ENCODE assay signal across 8 mouse cellular contexts in genomic region chr16:62646113-62646512, GRCm38 (mm10).
DNase-seq lines count a peak whose midpoint lies in the region; TF ChIP-seq lines count a peak whose summit lies in the region.

No protein-coding gene starts in this region.

- TF ChIP-seq CTCF in kidney, adult 2 months (conservative IDR thresholded peaks at IDR 0.05; ENCODE audit: insufficient read depth, insufficient read length, low read depth, low read length), result 0 out of 2 replicates have a peak, but pooled peaks have one; percentile 37
- peak; percentile 47 for TF ChIP-seq CTCF in E14TG2a.4 (conservative IDR thresholded peaks at IDR 0.05; ENCODE audit: low read length)

- H3K4me1 ChIP-seq in kidney, adult 2 months (ENCODE audit: control insufficient read depth, insufficient read depth, low read length), result no peaks in the 10 kb centered on the region; the same call in 1 of the 2 replicates
- H3K4me1 ChIP-seq in E14TG2a.4 (replicated peaks; ENCODE audit: low read depth, low read length), result no peaks in the 10 kb centered on the region

- H3K4me3 ChIP-seq in kidney, adult 2 months (ENCODE audit: insufficient read depth, low read depth, low read length), result no peak overlapping the region
- H3K4me3 ChIP-seq in E14TG2a.4 (replicated peaks; ENCODE audit: low read length), result no peak overlapping the region

- 80% methylated on average over 1 of the region's 1 CpGs for WGBS in kidney, adult 2 months

- no peak overlapping the region for H3K27ac ChIP-seq in kidney, adult 2 months (ENCODE audit: insufficient read depth, low read depth, low read length)

- no peaks in the 10 kb centered on the region for H3K27me3 ChIP-seq in kidney, adult 2 months (replicated peaks; ENCODE audit: control insufficient read depth, insufficient read depth, low read length)
- no peaks in the 10 kb centered on the region for H3K27me3 ChIP-seq in E14TG2a.4 (ENCODE audit: insufficient read depth, low read length)

- TF ChIP-seq POLR2A in kidney, adult 2 months (IDR thresholded peaks at IDR 0.05; ENCODE audit: low read depth, low read length), result no peak

- H3K9me3 ChIP-seq in E14TG2a.4 (ENCODE audit: low read length), result no peaks in the 10 kb centered on the region

- H3K36me3 ChIP-seq in kidney, adult 2 months (ENCODE audit: control insufficient read depth, insufficient read depth, low read length), result no peaks in the 10 kb centered on the region
- no peaks in the 10 kb centered on the region for H3K36me3 ChIP-seq in E14TG2a.4 (ENCODE audit: insufficient read depth, low read length)

- peak; percentile 33 for DNase-seq in kidney, adult 2 months
- DNase-seq in kidney, adult 18-20 months, result no peak
- peak; percentile 25 for DNase-seq in adipocyte (ENCODE audit: low spot score)
- peak; percentile 6 for DNase-seq in kidney, postnatal 10 days
- DNase-seq in adrenal gland, postnatal 25 days, result no peak
- DNase-seq in spleen, adult 12 weeks (ENCODE audit: low spot score), result no peak
- DNase-seq in liver, result no peak

Comparison
In these comparisons a context has a peak if more than half of its experiments do, and no peak if none do; other contexts are left out.
1. DNase-seq: peak in kidney, adult 2 months (single experiment), adipocyte (single experiment) and kidney, postnatal 10 days (single experiment); none in kidney, adult 18-20 months (single experiment), adrenal gland, postnatal 25 days (single experiment), spleen, adult 12 weeks (single experiment) and liver (single experiment).